Mouse (Mus musculus) limb, embryonic 10.5 days (tissue): ENCODE data around the gene Tigar. TPM values are rescaled to one million over a fixed set of nuclear protein-coding genes. Genes with fewer than 3 reads are reported as not detected.

ENCODE experiments used
- DNase-seq: peaks from one replicate; pipeline ENCODE4 v3.0.0-alpha.2; 2017; ENCODE audit warnings: low spot score
- H3K27ac ChIP-seq: fragments of 300-500 bp; sonication (generic); 2 replicates; pipeline ENCODE4 v1.5.1; 2016; ENCODE audit warnings: mild to moderate bottlenecking
- H3K27me3 ChIP-seq: fragments of 300-500 bp; sonication (generic); 2 replicates; pipeline ENCODE4 v1.6.1; 2016; ENCODE audit warnings: low read depth, mild to moderate bottlenecking; ENCODE audit not compliant: poor library complexity, severe bottlenecking
- H3K36me3 ChIP-seq: fragments of 300-500 bp; sonication (generic); 2 replicates; pipeline ENCODE4 v1.6.1; 2016; ENCODE audit warnings: mild to moderate bottlenecking, moderate library complexity
- H3K4me1 ChIP-seq: fragments of 300-500 bp; sonication (generic); 2 replicates; pipeline ENCODE4 v1.6.1; 2016
- H3K4me3 ChIP-seq: fragments of 300-500 bp; sonication (generic); 2 replicates; pipeline ENCODE4 v1.5.1; 2016; ENCODE audit warnings: mild to moderate bottlenecking, moderate library complexity
- H3K9me3 ChIP-seq: fragments of 300-500 bp; sonication (generic); replicated peaks from 2 replicates; pipeline ENCODE4 v1.6.1; 2016; ENCODE audit warnings: mild to moderate bottlenecking
- WGBS: fragments of 180-500 bp; shearing (Covaris S2); methylation state at CpG from one replicate; pipeline ENCODE4 v1.1.7; 2016; 5-methylcytosine and 5-hydroxymethylcytosine counted together
- polyA plus RNA-seq: library from polyadenylated mRNA; unstranded; fragments of >200 nt; fragmentation: Nextera tagmentation; extraction: Ambion mirVana; gene quantifications from 2 replicates; pipeline ENCODE4 v1.2.1, GENCODE M21; 2016

Tigar gene
- 4.7 and 5.1 TPM in 2 replicates for polyA plus RNA-seq

- peak within 1 kb of the TSS; percentile 62 for H3K4me3 ChIP-seq
- peaks cover 12% of the 10 kb centered on the region for H3K4me1 ChIP-seq
- no peaks in the 10 kb centered on the region for H3K9me3 ChIP-seq
- DNase-seq, result peak; percentile 92
- no peaks in the 10 kb centered on the region for H3K27me3 ChIP-seq
- H3K36me3 ChIP-seq, result no peaks in the 10 kb centered on the region
- H3K27ac ChIP-seq, result peak within 1 kb of the TSS; percentile 63
- WGBS, result under 1% methylated on average over 37 of the region's 37 CpGs
Observed at GRCm38 (mm10) chr6:127109402-127109930, at the start of gene Tigar. Gene Tigar, minus strand, starts transcription at chr6:127109557.

GRCm38 (mm10) chr6:127157321-127157720, 48.0 kb upstream of the Tigar start:
- no peak overlapping the region for H3K27ac ChIP-seq
- no peaks in the 10 kb centered on the region for H3K36me3 ChIP-seq
- H3K4me3 ChIP-seq, result no peak overlapping the region
- no peaks in the 10 kb centered on the region for H3K9me3 ChIP-seq
- H3K4me1 ChIP-seq, result peaks cover 33% of the 10 kb centered on the region
- no peak for DNase-seq
- WGBS, result 54% methylated on average over 1 of the region's 1 CpGs
- no peaks in the 10 kb centered on the region for H3K27me3 ChIP-seq

- DNase-seq, result peak; percentile 48
- Histone ChIP-seq H3K36me3 (no peaks in the 10 kb centered on the region), H3K4me3 (peak overlapping the region; percentile 75), H3K9me3 (no peaks in the 10 kb centered on the region), H3K27me3 (no peaks in the 10 kb centered on the region), H3K4me1 (peaks cover 45% of the 10 kb centered on the region), H3K27ac (peak overlapping the region; percentile 97)
- WGBS, result under 1% methylated on average over 15 of the region's 15 CpGs
Observed at GRCm38 (mm10) chr6:127155468-127155867, 46.1 kb upstream of the Tigar start.

- Histone ChIP-seq H3K27me3 (no peaks in the 10 kb centered on the region), H3K36me3 (no peaks in the 10 kb centered on the region), H3K4me1 (peaks cover 45% of the 10 kb centered on the region), H3K9me3 (no peaks in the 10 kb centered on the region), H3K27ac (peak overlapping the region; percentile 97), H3K4me3 (peak overlapping the region; percentile 75)
- peak; percentile 94 for DNase-seq
- under 1% methylated on average over 34 of the region's 34 CpGs for WGBS
Observed at GRCm38 (mm10) chr6:127154708-127155268, 45.4 kb upstream of the Tigar start.

- Histone ChIP-seq H3K4me1 (peaks cover 45% of the 10 kb centered on the region), H3K9me3 (no peaks in the 10 kb centered on the region), H3K4me3 (peak overlapping the region; percentile 75), H3K36me3 (no peaks in the 10 kb centered on the region), H3K27me3 (no peaks in the 10 kb centered on the region), H3K27ac (peak overlapping the region; percentile 97)
- WGBS, result under 1% methylated on average over 30 of the region's 30 CpGs
- peak; percentile 52 for DNase-seq
Observed at GRCm38 (mm10) chr6:127153972-127154707, 44.8 kb upstream of the Tigar start.

GRCm38 (mm10) chr6:127153296-127153800, 44.0 kb upstream of the Tigar start:
- H3K4me1 ChIP-seq, result peaks cover 49% of the 10 kb centered on the region
- H3K9me3 ChIP-seq, result no peaks in the 10 kb centered on the region
- peak overlapping the region; percentile 75 for H3K4me3 ChIP-seq
- WGBS, result under 1% methylated on average over 28 of the region's 28 CpGs
- H3K27ac ChIP-seq, result peak overlapping the region; percentile 97
- no peaks in the 10 kb centered on the region for H3K27me3 ChIP-seq
- H3K36me3 ChIP-seq, result peaks cover 3% of the 10 kb centered on the region
- DNase-seq, result peak; percentile 82

- H3K27me3 ChIP-seq, result no peaks in the 10 kb centered on the region
- H3K4me1 ChIP-seq, result peaks cover 58% of the 10 kb centered on the region
- H3K9me3 ChIP-seq, result no peaks in the 10 kb centered on the region
- H3K4me3 ChIP-seq, result peak within 1 kb of the TSS; percentile 75
- peaks cover 13% of the 10 kb centered on the region for H3K36me3 ChIP-seq
- under 1% methylated on average over 40 of the region's 40 CpGs for WGBS
- peak within 1 kb of the TSS; percentile 97 for H3K27ac ChIP-seq
- DNase-seq, result peak; percentile 89
Observed at GRCm38 (mm10) chr6:127152106-127152951, 43.0 kb upstream of the Tigar start, which contains the start of gene Ccnd2. Gene Ccnd2, minus strand, starts transcription at chr6:127152193.

GRCm38 (mm10) chr6:127151565-127152105, 42.3 kb upstream of the Tigar start:
- Histone ChIP-seq H3K27ac (peak overlapping the region; percentile 97), H3K4me1 (peaks cover 59% of the 10 kb centered on the region), H3K27me3 (no peaks in the 10 kb centered on the region), H3K9me3 (no peaks in the 10 kb centered on the region), H3K4me3 (peak overlapping the region; percentile 75), H3K36me3 (peaks cover 20% of the 10 kb centered on the region)
- DNase-seq, result peak; percentile 81
- WGBS, result under 1% methylated on average over 29 of the region's 29 CpGs

- DNase-seq, result peak; percentile 86
- Histone ChIP-seq H3K9me3 (no peaks in the 10 kb centered on the region), H3K4me1 (peaks cover 65% of the 10 kb centered on the region), H3K27ac (peak overlapping the region; percentile 97), H3K36me3 (peaks cover 27% of the 10 kb centered on the region), H3K27me3 (no peaks in the 10 kb centered on the region), H3K4me3 (peak overlapping the region; percentile 75)
- under 1% methylated on average over 34 of the region's 34 CpGs for WGBS
Observed at GRCm38 (mm10) chr6:127150663-127151564, 41.6 kb upstream of the Tigar start.

GRCm38 (mm10) chr6:127149944-127150662, 40.7 kb upstream of the Tigar start:
- H3K27ac ChIP-seq, result peak overlapping the region; percentile 97
- WGBS, result under 1% methylated on average over 38 of the region's 38 CpGs
- H3K9me3 ChIP-seq, result no peaks in the 10 kb centered on the region
- peak overlapping the region; percentile 75 for H3K4me3 ChIP-seq
- H3K36me3 ChIP-seq, result peaks cover 36% of the 10 kb centered on the region
- H3K27me3 ChIP-seq, result no peaks in the 10 kb centered on the region
- peaks cover 66% of the 10 kb centered on the region for H3K4me1 ChIP-seq
- DNase-seq, result peak; percentile 70
